Mouse (Mus musculus) neural tube, embryonic 13.5 days (tissue): ENCODE results near the gene Dnajb5. TPM values are rescaled to one million over a fixed set of nuclear protein-coding genes. Genes with fewer than 3 reads are reported as not detected.
"Not testable (repeated sequence)": the region's sequence is repeated elsewhere in the genome, so short reads cannot be mapped to it uniquely, and the experiment has no call there.

ENCODE experiments used
- ATAC-seq: fragments of 200-750 bp; cut with Nextera tagmentation; 2 replicates; pipeline ENCODE4 v1.8.0; 2017; ENCODE audit warnings: low read depth, mild to moderate bottlenecking, moderate TSS enrichment, moderate library complexity
- H3K27ac ChIP-seq: fragments of 300-500 bp; sonication (generic); replicated peaks from 2 replicates; pipeline ENCODE4 v1.5.1; 2015; ENCODE audit warnings: moderate library complexity, mild to moderate bottlenecking, inconsistent platforms
- H3K27me3 ChIP-seq: fragments of 300-500 bp; sonication (generic); 2 replicates; pipeline ENCODE4 v1.6.1; 2015; ENCODE audit warnings: mild to moderate bottlenecking, inconsistent platforms
- H3K36me3 ChIP-seq: fragments of 300-500 bp; sonication (generic); 2 replicates; pipeline ENCODE4 v1.6.1; 2015; ENCODE audit warnings: mild to moderate bottlenecking, inconsistent platforms
- H3K4me1 ChIP-seq: fragments of 300-500 bp; sonication (generic); replicated peaks from 2 replicates; pipeline ENCODE4 v1.6.1; 2015; ENCODE audit warnings: inconsistent platforms
- H3K4me2 ChIP-seq: fragments of 300-500 bp; sonication (generic); 2 replicates; pipeline ENCODE4 v1.6.1; 2015; ENCODE audit warnings: inconsistent platforms, mild to moderate bottlenecking, moderate library complexity
- H3K4me3 ChIP-seq: fragments of 300-500 bp; sonication (generic); 2 replicates; pipeline ENCODE4 v1.5.1; 2015; ENCODE audit warnings: mild to moderate bottlenecking, inconsistent platforms
- H3K9ac ChIP-seq: fragments of 300-500 bp; sonication (generic); 2 replicates; pipeline ENCODE4 v1.6.1; 2015; ENCODE audit warnings: moderate library complexity, mild to moderate bottlenecking, inconsistent platforms
- H3K9me3 ChIP-seq: fragments of 300-500 bp; sonication (generic); 2 replicates; pipeline ENCODE4 v1.6.1; 2016; ENCODE audit warnings: inconsistent platforms
- WGBS: fragments of 180-500 bp; shearing (Covaris S2); methylation state at CpG from one replicate; pipeline ENCODE4 v1.1.7; 2015; 5-methylcytosine and 5-hydroxymethylcytosine counted together
- polyA plus RNA-seq: library from polyadenylated mRNA; unstranded; fragments of >200 nt; fragmentation: Nextera tagmentation; extraction: Ambion mirVana; gene quantifications from 2 replicates; pipeline ENCODE4 v1.2.1, GENCODE M21; 2015

Dnajb5 gene
- polyA plus RNA-seq, 1 experiment from 2014 or later, result 50.1 TPM

- H3K36me3 ChIP-seq, result peaks cover 80% of the 10 kb centered on the region
- H3K9ac ChIP-seq, H3K4me2 ChIP-seq, H3K9me3 ChIP-seq, H3K27ac ChIP-seq, H3K4me3 ChIP-seq, ATAC-seq, H3K4me1 ChIP-seq, H3K27me3 ChIP-seq: not testable (repeated sequence)
- 95% methylated on average over 8 of the region's 8 CpGs for WGBS
These were observed 30.9 kb downstream of the Dnajb5 start for GRCm38 (mm10) chr4:42980467-42980866.

GRCm38 (mm10) chr4:42988296-42988695 lies 38.7 kb downstream of the Dnajb5 start:
- Histone ChIP-seq H3K4me3 (no peak overlapping the region), H3K4me2 (no peak overlapping the region), H3K9ac (no peak overlapping the region), H3K27ac (no peak overlapping the region), H3K27me3 (no peaks in the 10 kb centered on the region), H3K4me1 (no peaks in the 10 kb centered on the region), H3K36me3 (peaks cover 98% of the 10 kb centered on the region), H3K9me3 (no peaks in the 10 kb centered on the region)
- ATAC-seq, result no peak
- WGBS, result 94% methylated on average over 1 of the region's 1 CpGs

GRCm38 (mm10) chr4:42998022-42998421 lies 48.4 kb downstream of the Dnajb5 start:
- WGBS, result 45% methylated on average over 2 of the region's 2 CpGs
- peaks cover 42% of the 10 kb centered on the region for H3K36me3 ChIP-seq
- no peaks in the 10 kb centered on the region for H3K27me3 ChIP-seq
- H3K4me1 ChIP-seq, result peaks cover 33% of the 10 kb centered on the region
- no peak for ATAC-seq
- H3K4me2 ChIP-seq, result peak overlapping the region; percentile 98
- H3K4me3 ChIP-seq, result peak overlapping the region; percentile 98
- H3K9me3 ChIP-seq, result no peaks in the 10 kb centered on the region
- no peak overlapping the region for H3K27ac ChIP-seq
- H3K9ac ChIP-seq, result peak overlapping the region; percentile 98

- Histone ChIP-seq H3K27me3 (no peaks in the 10 kb centered on the region), H3K9me3 (no peaks in the 10 kb centered on the region), H3K27ac (peak overlapping the region; percentile 99), H3K9ac (peak overlapping the region; percentile 98), H3K4me2 (peak overlapping the region; percentile 98), H3K4me3 (peak overlapping the region; percentile 98), H3K4me1 (peaks cover 33% of the 10 kb centered on the region), H3K36me3 (peaks cover 29% of the 10 kb centered on the region)
- ATAC-seq, result peak; percentile 86
- under 1% methylated on average over 46 of the region's 51 CpGs for WGBS
These were observed 50.0 kb downstream of the Dnajb5 start for GRCm38 (mm10) chr4:42999451-43000140.

GRCm38 (mm10) chr4:43000141-43000986 lies 50.8 kb downstream of the Dnajb5 start, which contains the start of gene Vcp:
TSS of gene Vcp (minus strand) at chr4:43000507.
- H3K4me3 ChIP-seq, result peak within 1 kb of the TSS; percentile 98
- H3K27me3 ChIP-seq, result not testable (repeated sequence)
- WGBS, result under 1% methylated on average over 49 of the region's 56 CpGs

GRCm38 (mm10) chr4:43001272-43001671 lies 51.7 kb downstream of the Dnajb5 start:
- Histone ChIP-seq H3K27me3 (no peaks in the 10 kb centered on the region), H3K4me2 (no peak overlapping the region; the same call in 1 of the 2 replicates), H3K4me1 (peaks cover 33% of the 10 kb centered on the region), H3K9ac (no peak overlapping the region), H3K4me3 (no peak overlapping the region), H3K36me3 (peaks cover 20% of the 10 kb centered on the region; the same call in 1 of the 2 replicates), H3K9me3 (no peaks in the 10 kb centered on the region), H3K27ac (peak overlapping the region; percentile 99)
- WGBS, result 95% methylated on average over 2 of the region's 2 CpGs
- no peak for ATAC-seq

More at GRCm38 (mm10) chr4:43000141-43000986, 50.8 kb downstream of the Dnajb5 start, which contains the start of gene Vcp:
- Histone ChIP-seq H3K4me1 (peaks cover 33% of the 10 kb centered on the region), H3K27ac (peak within 1 kb of the TSS; percentile 99), H3K9ac (peak within 1 kb of the TSS; percentile 98), H3K4me2 (peak within 1 kb of the TSS; percentile 98), H3K36me3 (peaks cover 24% of the 10 kb centered on the region)
- H3K9me3 ChIP-seq, result not testable (repeated sequence)
- ATAC-seq, result peak; percentile 98

- peaks cover 21% of the 10 kb centered on the region for H3K4me1 ChIP-seq
- H3K4me3 ChIP-seq, result no peak overlapping the region
- 82% methylated on average over 12 of the region's 12 CpGs for WGBS
- no peaks in the 10 kb centered on the region for H3K27me3 ChIP-seq
- no peak overlapping the region for H3K9ac ChIP-seq
- H3K36me3 ChIP-seq, result peaks cover 17% of the 10 kb centered on the region; the same call in 1 of the 2 replicates
- H3K4me2 ChIP-seq, result no peak overlapping the region
- H3K9me3 ChIP-seq, result no peaks in the 10 kb centered on the region
- no peak overlapping the region for H3K27ac ChIP-seq
- no peak for ATAC-seq
These were observed 53.3 kb downstream of the Dnajb5 start for GRCm38 (mm10) chr4:43002756-43003439.

- Histone ChIP-seq H3K4me1 (peaks cover 19% of the 10 kb centered on the region), H3K27ac (no peak overlapping the region), H3K9me3 (no peaks in the 10 kb centered on the region), H3K4me2 (no peak overlapping the region), H3K36me3 (peaks cover 17% of the 10 kb centered on the region; the same call in 1 of the 2 replicates), H3K4me3 (no peak overlapping the region), H3K27me3 (no peaks in the 10 kb centered on the region), H3K9ac (no peak overlapping the region)
- 93% methylated on average over 3 of the region's 3 CpGs for WGBS
- ATAC-seq, result no peak
These were observed 55.3 kb downstream of the Dnajb5 start for GRCm38 (mm10) chr4:43004951-43005350.

- H3K27me3 ChIP-seq, result no peaks in the 10 kb centered on the region
- WGBS, result 54% methylated on average over 2 of the region's 2 CpGs
- ATAC-seq, result no peak
These were observed 56.2 kb downstream of the Dnajb5 start for GRCm38 (mm10) chr4:43005765-43006164.

More at GRCm38 (mm10) chr4:43005765-43006164, 56.2 kb downstream of the Dnajb5 start:
- Histone ChIP-seq H3K4me3 (no peak overlapping the region), H3K4me1 (peaks cover 20% of the 10 kb centered on the region), H3K36me3 (peaks cover 17% of the 10 kb centered on the region; the same call in 1 of the 2 replicates), H3K27ac (no peak overlapping the region), H3K9ac (no peak overlapping the region), H3K4me2 (no peak overlapping the region), H3K9me3 (no peaks in the 10 kb centered on the region)
